In the genomic region with DNA sequence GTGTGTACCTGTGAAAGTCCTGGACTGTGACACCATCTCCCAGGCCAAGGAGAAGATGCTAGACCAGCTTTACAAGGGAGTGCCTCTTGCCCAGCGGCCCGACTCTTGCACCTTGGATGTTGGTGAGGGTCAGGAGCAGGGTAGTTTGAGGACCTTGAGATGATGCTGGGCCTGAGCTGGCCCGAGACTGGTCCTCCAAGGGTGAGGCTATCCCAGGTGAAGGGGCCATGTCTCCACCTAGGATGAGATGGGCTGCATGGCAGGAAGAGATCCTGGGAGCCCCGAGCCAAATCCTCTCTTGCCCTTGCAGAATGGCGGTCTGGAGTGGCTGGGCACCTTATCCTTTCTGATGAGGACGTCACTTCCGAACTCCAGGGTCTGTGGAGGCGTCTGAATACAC, we compare ENCODE assay signal across 22 mouse cellular contexts. TPM values are rescaled to one million over a fixed set of nuclear protein-coding genes. Genes with fewer than 3 reads are reported as not detected.
"Had no signal": no experiment of that assay in that cellular context is flagged by ENCODE, and none has a peak within 500 bp of the region (broad histone marks: within the 10 kb centered on the region; RNA-seq: fewer than 3 reads in every experiment).

No protein-coding gene starts in this region.

- H3K27ac ChIP-seq: kidney, embryonic 15.5 days; limb, embryonic 12.5 days; liver, embryonic 13.5 days; lung, embryonic 15.5 days; midbrain, embryonic 12.5 days; neural tube, embryonic 15.5 days had no signal

- H3K4me1 ChIP-seq: limb, embryonic 12.5 days; liver, embryonic 13.5 days; lung, embryonic 15.5 days; midbrain, embryonic 12.5 days; neural tube, embryonic 15.5 days had no signal

- H3K9me3 ChIP-seq: kidney, embryonic 15.5 days; limb, embryonic 12.5 days; liver, embryonic 13.5 days; lung, embryonic 15.5 days; midbrain, embryonic 12.5 days; neural tube, embryonic 15.5 days had no signal

- ATAC-seq: liver, postnatal 0 days had no signal

- H3K4me3 ChIP-seq: kidney, embryonic 15.5 days; limb, embryonic 12.5 days; liver, embryonic 13.5 days; lung, embryonic 15.5 days; midbrain, embryonic 12.5 days; neural tube, embryonic 15.5 days had no signal

- H3K4me2 ChIP-seq: kidney, embryonic 15.5 days; limb, embryonic 12.5 days; liver, embryonic 13.5 days; lung, embryonic 15.5 days; midbrain, embryonic 12.5 days; neural tube, embryonic 15.5 days had no signal

- H3K9ac ChIP-seq: kidney, embryonic 15.5 days; limb, embryonic 12.5 days; liver, embryonic 13.5 days; liver, postnatal 0 days; lung, embryonic 15.5 days; midbrain, embryonic 12.5 days; neural tube, embryonic 15.5 days had no signal

- H3K27me3 ChIP-seq: kidney, embryonic 15.5 days; limb, embryonic 12.5 days; liver, embryonic 13.5 days; lung, embryonic 15.5 days; midbrain, embryonic 12.5 days; neural tube, embryonic 15.5 days had no signal

- DNase-seq: layer of hippocampus, adult 9-11 months; layer of hippocampus, postnatal 36 days; liver; liver, embryonic 13.5 days; liver, postnatal 0 days; right cerebral cortex, adult 18-20 months; right cerebral cortex, postnatal 25 days; thymus, adult 2 months; thymus, postnatal 25 days had no signal

RNA-seq across cellular contexts. Expression of a gene that starts 18.1 kb away (rescaled TPM):
- total RNA-seq: megakaryocyte-erythroid progenitor cell, adult 5-6 weeks had no signal

RNA-seq across cellular contexts. Expression of a gene that starts 48.5 kb away (rescaled TPM):
- total RNA-seq: layer of hippocampus, adult 18-20 months; layer of hippocampus, postnatal 36 days; left cerebral cortex, adult 8-10 months; left cerebral cortex, postnatal 25 days; megakaryocyte-erythroid progenitor cell, adult 5-6 weeks; midbrain, postnatal 0 days had no signal
- polyA plus RNA-seq: kidney, embryonic 15.5 days; limb, embryonic 12.5 days; liver, embryonic 13.5 days; liver, postnatal 0 days; lung, embryonic 15.5 days; midbrain, embryonic 12.5 days; midbrain, postnatal 0 days; neural tube, embryonic 11.5 days; neural tube, embryonic 15.5 days; small intestine, adult 2 months; stomach, embryonic 16.5 days; thymus, adult 2 months had no signal
